Mouse (Mus musculus): ENCODE measurements around the gene Rasip1.

- no peak for TF ChIP-seq CTCF (IDR thresholded peaks at IDR 0.05; ENCODE audit: low read depth)
- no peak for TF ChIP-seq EP300 (IDR thresholded peaks at IDR 0.05; ENCODE audit: low read depth)
Observed at GRCm38 (mm10) chr7:45585923-45586322, 41.4 kb upstream of the Rasip1 start.
